Mouse (Mus musculus): ENCODE measurements around the gene Mypn. TPM values are rescaled to one million over a fixed set of nuclear protein-coding genes. Genes with fewer than 3 reads are reported as not detected.

The Mypn gene
- total and polyA plus RNA-seq, 3 experiments, result 0.17 to 0.81 (median 0.39) TPM

- no peak for DNase-seq (ENCODE audit: extremely low read depth)
- Histone ChIP-seq H3K79me2 (replicated peaks; ENCODE audit: control insufficient read depth, extremely low read depth, insufficient read depth, poor library complexity, severe bottlenecking) (no peaks in the 10 kb centered on the region), H3K9me3 (replicated peaks; ENCODE audit: low read length) (no peaks in the 10 kb centered on the region), H3K4me2 (ENCODE audit: insufficient read depth, low read depth, poor library complexity, severe bottlenecking) (no peak overlapping the region), H3K27ac (ENCODE audit: insufficient read depth, low read depth) (no peak overlapping the region), H3K9ac (ENCODE audit: insufficient read depth, low read depth) (no peak overlapping the region), H3K27me3 (replicated peaks) (no peaks in the 10 kb centered on the region), H3K4me1 (ENCODE audit: control insufficient read depth in 1 of 2, insufficient read depth in 2 of 2) (peaks cover 3 to 17% of the 10 kb centered on the region in 2 experiments; a peak in 3 of 4 replicates), H3K4me3 (replicated peaks in 1 of 3; ENCODE audit: low read depth in 2 of 3, low read length in 2 of 3, poor library complexity in 1 of 3) (no peak overlapping the region), H3K36me3 (replicated peaks in 1 of 2; ENCODE audit: control insufficient read depth in 1 of 2, insufficient read depth in 1 of 2, low read length in 1 of 2) (no peaks in the 10 kb centered on the region)
- TF ChIP-seq RCOR1 (conservative IDR thresholded peaks at IDR 0.05; ENCODE audit: low read depth, low read length) (no peak), UBTF (IDR thresholded peaks at IDR 0.05; ENCODE audit: low read depth, low read length) (no peak), TBP (conservative IDR thresholded peaks at IDR 0.05; ENCODE audit: low read depth, low read length) (no peak), USF2 (conservative IDR thresholded peaks at IDR 0.05; ENCODE audit: low read depth, low read length) (no peak), CTCF (conservative IDR thresholded peaks at IDR 0.05 in 1 of 2, IDR thresholded peaks at IDR 0.05 in 1 of 2; ENCODE audit: low read depth in 2 of 2, low read length in 2 of 2) (no peak), NRF1 (IDR thresholded peaks at IDR 0.05; ENCODE audit: low read depth, low read length) (no peak), ELF1 (IDR thresholded peaks at IDR 0.05; ENCODE audit: low read depth, low read length) (no peak), ZKSCAN1 (IDR thresholded peaks at IDR 0.05; ENCODE audit: borderline replicate concordance, low read depth, low read length) (no peak), MXI1 (IDR thresholded peaks at IDR 0.05; ENCODE audit: low read depth, low read length) (no peak), MYC (IDR thresholded peaks at IDR 0.05; ENCODE audit: low read depth, low read length) (no peak), CHD2 (IDR thresholded peaks at IDR 0.05; ENCODE audit: low read length) (no peak), ZC3H11A (IDR thresholded peaks at IDR 0.05; ENCODE audit: low read depth, low read length) (no peak), KAT2A (IDR thresholded peaks at IDR 0.05; ENCODE audit: insufficient replicate concordance, low read length) (no peak), CHD1 (IDR thresholded peaks at IDR 0.05; ENCODE audit: low read depth, low read length) (no peak), ZNF384 (IDR thresholded peaks at IDR 0.05; ENCODE audit: low read depth, low read length) (no peak), TCF12 (IDR thresholded peaks at IDR 0.05; ENCODE audit: low read depth, low read length) (no peak)
- in situ Hi-C loops (cut with MboI; ENCODE audit: low pct_ligation_motif_present, low pct_unique_long_range_greater_than_20kb, low sequenced_read_pairs), result no loop called here
- dilution Hi-C loops (cut with MboI; ENCODE audit: extremely low pct_ligation_motif_present, extremely low pct_unique_long_range_greater_than_20kb, low sequenced_read_pairs), result no loop called here
These were observed 22.6 kb downstream of the Mypn start for GRCm38 (mm10) chr10:63181166-63181565.

- H3K9ac ChIP-seq (ENCODE audit: insufficient read depth, low read depth), result no peak overlapping the region
- no peak overlapping the region for H3K27ac ChIP-seq (ENCODE audit: insufficient read depth, low read depth)
- H3K36me3 ChIP-seq (replicated peaks in 1 of 2; ENCODE audit: control insufficient read depth in 1 of 2, insufficient read depth in 1 of 2, low read length in 1 of 2), result no peaks in the 10 kb centered on the region
- in situ Hi-C loops (cut with MboI; ENCODE audit: low pct_ligation_motif_present, low pct_unique_long_range_greater_than_20kb, low sequenced_read_pairs), result loop anchor here (10.0 kb wide), 1 partner anchor 55 kb away; no protein-coding TSS in a partner anchor
- no peaks in the 10 kb centered on the region for H3K79me2 ChIP-seq (replicated peaks; ENCODE audit: control insufficient read depth, extremely low read depth, insufficient read depth, poor library complexity, severe bottlenecking)
- dilution Hi-C loops (cut with MboI; ENCODE audit: extremely low pct_ligation_motif_present, extremely low pct_unique_long_range_greater_than_20kb, low sequenced_read_pairs), result no loop called here
- no peak overlapping the region for H3K4me3 ChIP-seq (replicated peaks in 1 of 3; ENCODE audit: low read depth in 2 of 3, low read length in 2 of 3, poor library complexity in 1 of 3)
- H3K4me2 ChIP-seq (ENCODE audit: insufficient read depth, low read depth, poor library complexity, severe bottlenecking), result no peak overlapping the region
- no peaks in the 10 kb centered on the region for H3K27me3 ChIP-seq (replicated peaks)
- no peak for DNase-seq (ENCODE audit: extremely low read depth)
- no peaks in the 10 kb centered on the region for H3K9me3 ChIP-seq (replicated peaks; ENCODE audit: low read length)
- no peak for TF ChIP-seq MXI1 (IDR thresholded peaks at IDR 0.05; ENCODE audit: low read depth, low read length)
- TF ChIP-seq RCOR1 (conservative IDR thresholded peaks at IDR 0.05; ENCODE audit: low read depth, low read length), result no peak
- no peak for TF ChIP-seq KAT2A (IDR thresholded peaks at IDR 0.05; ENCODE audit: insufficient replicate concordance, low read length)
- no peak for TF ChIP-seq TBP (conservative IDR thresholded peaks at IDR 0.05; ENCODE audit: low read depth, low read length)
- TF ChIP-seq CHD2 (IDR thresholded peaks at IDR 0.05; ENCODE audit: low read length), result no peak
- no peak for TF ChIP-seq JUN (IDR thresholded peaks at IDR 0.05; ENCODE audit: insufficient read depth, low read depth, low read length)
- TF ChIP-seq E2F4 (IDR thresholded peaks at IDR 0.05; ENCODE audit: insufficient replicate concordance, low read depth, low read length), result no peak
- no peak for TF ChIP-seq JUND (conservative IDR thresholded peaks at IDR 0.05; ENCODE audit: low read depth, low read length)
- no peak for TF ChIP-seq BHLHE40 (IDR thresholded peaks at IDR 0.05; ENCODE audit: low read depth, low read length)
- no peak for TF ChIP-seq GABPA (IDR thresholded peaks at IDR 0.05; ENCODE audit: insufficient replicate concordance, low read depth, low read length)
- no peak for TF ChIP-seq EP300 (IDR thresholded peaks at IDR 0.05; ENCODE audit: low read length)
- no peak for TF ChIP-seq SMC3 (IDR thresholded peaks at IDR 0.05; ENCODE audit: low read depth, low read length)
- TF ChIP-seq PAX5 (IDR thresholded peaks at IDR 0.05; ENCODE audit: low read length), result no peak
- H3K4me1 ChIP-seq (ENCODE audit: control insufficient read depth in 1 of 2, insufficient read depth in 2 of 2), result peaks cover 4 to 32% of the 10 kb centered on the region in 2 experiments
These were observed 24.2 kb downstream of the Mypn start for GRCm38 (mm10) chr10:63179524-63179923.

Measured in CH12.LX (cell line).